Mouse (Mus musculus): ENCODE results near the gene Ncapg2.

The Ncapg2 gene

GRCm38 (mm10) chr12:116449536-116449935 is 44.3 kb downstream of the Ncapg2 start:
- DNase-seq (ENCODE audit: low spot score): no peak

GRCm38 (mm10) chr12:116460379-116461065 is 55.3 kb downstream of the Ncapg2 start:
- DNase-seq (ENCODE audit: low spot score): no peak

GRCm38 (mm10) chr12:116467030-116467429 is 61.8 kb downstream of the Ncapg2 start:
- DNase-seq (ENCODE audit: low spot score): no peak

- no peak for DNase-seq (ENCODE audit: low spot score)
Observed at GRCm38 (mm10) chr12:116468348-116468747, 63.1 kb downstream of the Ncapg2 start.

- no peak for DNase-seq (ENCODE audit: low spot score)
Observed at GRCm38 (mm10) chr12:116469096-116469495, 63.9 kb downstream of the Ncapg2 start.

GRCm38 (mm10) chr12:116473264-116473663 is 68.1 kb downstream of the Ncapg2 start:
- no peak for DNase-seq (ENCODE audit: low spot score)

GRCm38 (mm10) chr12:116473761-116474160 is 68.6 kb downstream of the Ncapg2 start:
- DNase-seq (ENCODE audit: low spot score): no peak

- no peak for DNase-seq (ENCODE audit: low spot score)
Observed at GRCm38 (mm10) chr12:116474676-116475075, 69.5 kb downstream of the Ncapg2 start.

- DNase-seq (ENCODE audit: low spot score): no peak
Observed at GRCm38 (mm10) chr12:116478771-116479170, 73.6 kb downstream of the Ncapg2 start.

GRCm38 (mm10) chr12:116481921-116482320 is 76.7 kb downstream of the Ncapg2 start:
- DNase-seq (ENCODE audit: low spot score): no peak

- no peak for DNase-seq (ENCODE audit: low spot score)
Observed at GRCm38 (mm10) chr12:116483581-116483980, 78.4 kb downstream of the Ncapg2 start.

- DNase-seq (ENCODE audit: low spot score): no peak
Observed at GRCm38 (mm10) chr12:116484991-116485390, 79.8 kb downstream of the Ncapg2 start.

- peak; percentile 74 for DNase-seq (ENCODE audit: low spot score)
Observed at GRCm38 (mm10) chr12:116485591-116486403, 80.6 kb downstream of the Ncapg2 start, which contains the start of gene Ptprn2. Gene Ptprn2, plus strand, starts transcription at chr12:116485720.

- no peak for DNase-seq (ENCODE audit: low spot score)
Observed at GRCm38 (mm10) chr12:116486404-116486730, 81.2 kb downstream of the Ncapg2 start.

GRCm38 (mm10) chr12:116488836-116489235 is 83.6 kb downstream of the Ncapg2 start:
- no peak for DNase-seq (ENCODE audit: low spot score)

- no peak for DNase-seq (ENCODE audit: low spot score)
Observed at GRCm38 (mm10) chr12:116490575-116491356, 85.6 kb downstream of the Ncapg2 start.

GRCm38 (mm10) chr12:116498666-116499065 is 93.5 kb downstream of the Ncapg2 start:
- no peak for DNase-seq (ENCODE audit: low spot score)

- DNase-seq (ENCODE audit: low spot score): no peak
Observed at GRCm38 (mm10) chr12:116500652-116501051, 95.5 kb downstream of the Ncapg2 start.

- DNase-seq (ENCODE audit: low spot score): no peak
Observed at GRCm38 (mm10) chr12:116512482-116512881, 107.3 kb downstream of the Ncapg2 start.

Data from MN1 (cell line).